Mouse (Mus musculus) kidney, postnatal 4 days (tissue): ENCODE measurements around the gene Arsa.

Experiments used
- DNase-seq, 2 experiments: peaks; one replicate each; pipeline ENCODE4 v3.0.0; 2021; ENCODE audit warnings: mixed read lengths in 2 of 2

Arsa gene

DNA sequence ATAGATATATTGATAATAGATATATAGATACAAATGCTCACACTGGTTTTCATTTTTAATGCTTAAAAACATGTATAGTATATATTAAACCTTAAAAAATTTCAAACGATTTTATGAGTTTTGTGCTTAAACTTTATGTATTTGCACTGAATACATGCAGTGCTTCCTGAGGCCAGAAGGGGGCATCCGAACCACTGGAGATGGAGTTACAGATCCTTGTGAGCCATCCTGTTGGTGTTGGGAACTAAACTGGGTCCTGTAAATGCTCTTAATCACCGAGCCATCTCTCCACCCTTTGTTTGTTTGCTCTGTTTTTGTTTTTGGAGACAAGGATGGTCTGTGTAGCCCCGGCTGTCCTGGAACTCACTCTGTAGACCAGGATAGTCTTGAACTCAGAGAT is 17.7 kb upstream of the Arsa start:
- no peak for DNase-seq

DNA sequence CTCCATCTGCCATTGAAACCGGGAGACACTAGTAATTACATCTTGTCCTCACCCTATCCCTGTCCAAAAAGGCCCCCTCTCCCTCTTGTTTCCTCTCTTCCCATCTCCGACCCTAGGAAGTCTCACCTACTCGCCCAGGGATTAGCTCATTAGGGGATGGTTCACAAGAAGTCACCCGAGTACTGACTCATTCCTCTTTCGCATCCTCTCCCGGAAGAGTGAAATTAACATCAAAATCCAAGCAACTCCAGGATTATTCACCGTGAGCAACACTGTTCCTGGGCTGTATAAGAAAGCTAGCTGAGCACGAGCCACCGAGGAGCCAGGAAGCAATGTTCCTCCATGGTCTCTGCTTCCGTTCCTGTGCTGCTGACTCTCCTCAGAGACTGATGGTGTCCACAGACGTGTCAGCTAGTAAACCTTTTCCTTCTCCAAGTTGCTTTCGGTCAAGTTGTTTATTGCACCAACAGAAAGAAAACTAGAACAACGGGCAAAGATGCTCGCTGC is 11.4 kb upstream of the Arsa start:
- no peak for DNase-seq

DNA sequence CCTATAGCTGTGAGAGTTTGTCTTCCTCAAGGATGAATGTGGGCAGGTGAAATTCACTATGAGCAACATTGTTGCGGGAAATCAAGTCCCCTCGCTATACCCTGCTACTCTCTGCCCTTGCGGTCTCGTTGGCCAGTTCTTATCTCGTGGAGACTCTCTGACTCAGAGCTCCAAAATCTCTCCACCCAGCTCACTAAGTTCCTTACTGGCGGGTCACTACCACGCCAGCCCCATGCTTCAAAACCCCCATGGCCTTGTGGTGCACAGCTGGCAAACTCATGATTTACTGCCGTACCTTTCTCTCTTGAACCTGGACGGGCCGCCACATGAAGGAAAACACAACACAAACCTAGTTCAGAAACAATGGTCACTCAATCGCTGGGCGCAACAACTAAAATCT is 11.0 kb upstream of the Arsa start:
- DNase-seq: no peak

DNA sequence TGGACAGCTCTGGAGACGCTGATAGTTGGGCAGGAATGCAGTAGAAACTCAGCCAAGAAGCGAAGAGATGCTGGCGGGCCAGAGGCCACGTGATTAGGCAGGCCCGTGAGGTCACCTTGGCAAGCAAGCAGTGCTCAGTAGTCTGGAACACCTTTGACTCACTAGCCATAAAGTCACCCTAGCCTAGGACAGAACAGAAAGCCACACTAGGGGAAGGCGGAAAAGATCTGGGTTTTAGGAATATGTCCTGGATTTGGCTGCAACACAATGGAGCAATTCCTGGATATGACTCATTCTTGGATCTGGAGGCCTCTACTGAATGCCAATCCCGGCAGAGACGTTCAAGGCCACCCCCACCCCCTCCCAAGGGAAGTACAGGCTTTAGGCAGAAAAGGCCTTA is 3.4 kb upstream of the Arsa start:
- peak in 1 of 2 experiments; percentile 48 for DNase-seq

DNA sequence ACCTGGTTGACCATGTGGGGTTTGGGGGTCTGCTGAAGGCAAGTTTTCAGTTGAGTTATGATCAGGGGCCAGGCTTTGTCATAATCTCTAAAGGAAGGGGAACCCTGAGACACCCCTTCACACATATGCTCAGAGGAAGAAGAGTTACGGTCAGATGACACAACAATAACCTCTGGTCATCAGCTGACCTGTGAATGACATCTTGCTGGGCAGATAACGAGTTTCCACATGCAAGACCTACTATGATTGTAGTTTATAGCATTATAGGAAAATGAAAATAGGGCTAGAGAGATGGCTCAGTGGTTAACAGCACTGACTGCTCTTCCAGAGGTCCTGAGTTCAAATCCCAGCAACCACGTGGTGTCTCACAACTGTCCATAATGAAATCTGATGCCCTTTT is 1.4 kb upstream of the Arsa start:
- DNase-seq: no peak

DNA sequence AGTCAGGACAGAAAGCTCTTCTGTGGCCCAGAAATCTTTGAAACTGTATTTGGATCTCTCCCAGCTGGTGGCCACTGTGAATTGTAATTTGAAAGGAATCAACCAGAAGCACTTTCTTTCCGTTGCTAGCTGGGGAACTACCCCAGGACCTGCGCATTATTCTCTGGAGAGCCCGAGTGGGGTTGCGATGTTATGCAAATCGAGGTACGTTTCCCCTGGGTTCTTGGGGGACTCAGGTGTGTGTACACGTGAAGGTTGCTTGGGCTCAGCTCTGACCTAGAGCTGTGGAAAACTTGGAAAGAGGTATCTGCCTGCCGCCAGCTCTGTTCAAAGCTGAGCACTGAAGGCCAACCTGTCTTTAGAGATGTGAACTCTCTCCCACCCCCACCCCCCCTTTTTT is 581 bp upstream of the Arsa start:
- DNase-seq: no peak

DNA sequence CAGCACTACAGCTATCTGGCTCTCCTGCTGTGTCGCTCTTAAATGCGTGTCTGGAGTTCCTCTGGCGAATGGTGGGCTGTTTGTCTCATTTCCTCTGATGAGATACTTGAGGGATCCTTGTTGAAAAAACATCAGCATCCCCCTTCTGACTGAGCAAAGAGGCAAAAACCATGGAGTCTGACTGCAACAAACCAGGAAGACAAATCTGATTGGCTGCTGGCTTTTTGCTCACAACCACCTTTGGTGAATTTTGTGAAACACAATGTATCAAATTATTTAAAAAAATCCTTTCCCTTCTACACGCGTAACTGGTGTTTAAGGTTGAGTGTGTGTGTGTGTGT is 780 bp downstream of the Arsa start:
- DNase-seq: no peak

DNA sequence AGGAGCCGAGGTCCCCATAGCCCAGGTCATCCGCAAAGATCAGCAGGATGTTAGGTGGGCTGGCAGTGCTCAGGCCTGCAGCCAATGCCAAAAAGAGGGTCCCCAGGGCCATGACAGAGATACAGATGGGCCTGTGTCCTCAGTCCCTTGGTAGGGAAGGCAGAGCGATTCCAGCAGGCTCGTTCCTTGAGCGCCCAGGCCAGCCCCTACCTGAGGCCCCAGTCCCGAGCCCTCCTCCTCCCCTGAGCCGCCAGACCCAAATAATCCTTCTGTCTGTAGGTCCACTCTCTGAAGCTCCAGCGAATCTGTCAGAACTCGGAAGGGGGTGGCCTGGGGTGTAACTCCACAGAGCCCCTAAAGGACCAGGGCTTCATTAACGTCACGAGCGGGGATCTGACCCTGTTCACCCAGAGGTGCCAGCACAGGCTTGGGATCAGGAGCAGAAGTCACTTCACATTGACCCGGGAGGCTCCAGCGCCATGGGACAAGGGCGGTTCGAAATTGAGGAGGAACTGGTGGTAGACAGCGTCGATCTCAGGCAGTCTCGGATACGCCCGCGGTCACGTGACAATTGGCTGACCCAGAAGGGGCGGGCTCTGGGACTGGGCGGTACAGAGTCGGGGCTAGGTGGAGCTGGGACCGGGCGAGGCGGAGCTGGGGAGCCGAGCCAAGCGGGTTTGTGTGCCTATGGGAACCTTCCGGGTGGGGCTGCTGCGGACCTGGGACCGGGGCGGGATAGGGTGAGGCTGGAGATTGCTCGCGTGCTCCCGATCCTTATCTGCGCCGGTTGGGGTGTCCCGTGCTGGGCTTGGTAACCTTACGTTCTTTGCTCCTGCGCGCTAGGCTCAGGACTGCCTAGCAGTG is 1.4 kb downstream of the Arsa start:
- DNase-seq: peak; percentile 92 to 96

DNA sequence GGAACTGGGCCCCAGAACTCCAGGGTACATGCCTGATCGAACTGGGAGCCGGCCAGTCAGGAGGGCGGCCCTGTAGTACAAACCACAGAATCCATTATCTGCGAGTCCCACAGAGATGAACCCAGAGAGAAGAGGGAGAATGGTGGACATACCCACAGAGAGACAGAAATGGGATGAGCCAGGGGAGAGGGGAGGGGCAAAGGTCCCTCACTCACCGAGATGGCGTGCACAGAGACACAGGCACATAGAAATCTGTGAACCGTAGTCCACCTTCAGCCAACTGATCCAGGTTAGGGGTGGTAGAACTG is 2.0 kb downstream of the Arsa start:
- DNase-seq: no peak

DNA sequence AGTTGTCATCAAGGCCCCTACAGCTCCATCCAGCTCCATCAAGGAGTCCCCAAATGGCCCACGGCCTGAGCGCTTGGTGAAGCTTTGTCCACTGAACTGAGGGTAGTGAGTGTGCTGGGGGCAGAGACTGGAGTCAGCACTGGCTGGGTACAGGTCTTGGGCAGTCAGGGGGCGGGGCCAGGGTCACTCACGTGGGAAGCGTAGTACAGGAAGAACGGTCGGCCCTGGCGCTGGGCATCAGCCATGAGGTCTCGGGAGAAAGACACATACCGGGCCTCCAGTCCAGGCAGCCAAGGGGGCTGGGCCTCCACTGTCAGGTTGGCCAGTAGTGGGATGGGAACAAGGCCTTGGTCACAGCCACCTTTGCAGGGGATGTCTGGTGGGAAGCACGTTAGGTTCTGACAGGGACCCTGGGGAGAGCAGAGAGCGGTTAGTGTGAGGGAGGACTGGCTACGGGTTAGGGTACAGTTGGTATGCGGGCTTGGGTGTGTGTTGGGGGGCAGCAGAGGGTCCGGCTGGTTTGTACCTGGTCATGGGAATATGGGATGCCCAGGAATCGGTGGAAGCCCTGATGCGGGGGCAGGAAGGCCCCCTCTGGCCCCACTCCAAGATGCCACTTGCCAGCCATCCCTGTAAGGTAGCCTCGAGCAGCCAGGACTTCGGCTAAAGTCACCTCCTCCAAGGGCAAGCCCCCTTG is 2.5 kb downstream of the Arsa start:
- DNase-seq: no peak

DNA sequence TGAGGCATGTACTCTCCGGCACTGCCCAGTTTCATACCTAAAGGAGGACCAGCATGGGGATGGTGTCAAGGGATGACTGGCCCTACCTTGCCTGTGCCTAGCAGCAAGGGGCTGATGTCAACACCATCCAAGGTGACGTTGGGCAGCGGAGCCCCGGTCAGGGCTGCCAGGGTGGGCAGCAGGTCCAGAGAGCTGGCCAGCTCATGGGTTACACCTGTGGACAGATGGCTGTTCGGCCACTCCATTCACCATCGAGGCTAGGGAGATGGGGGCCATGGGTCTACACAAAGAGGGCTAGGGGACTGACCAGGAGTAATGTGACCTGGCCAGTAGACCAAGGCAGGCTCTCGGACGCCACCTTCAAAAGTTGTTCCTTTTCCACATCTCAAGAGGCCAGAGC is 3.3 kb downstream of the Arsa start:
- DNase-seq: no peak

DNA sequence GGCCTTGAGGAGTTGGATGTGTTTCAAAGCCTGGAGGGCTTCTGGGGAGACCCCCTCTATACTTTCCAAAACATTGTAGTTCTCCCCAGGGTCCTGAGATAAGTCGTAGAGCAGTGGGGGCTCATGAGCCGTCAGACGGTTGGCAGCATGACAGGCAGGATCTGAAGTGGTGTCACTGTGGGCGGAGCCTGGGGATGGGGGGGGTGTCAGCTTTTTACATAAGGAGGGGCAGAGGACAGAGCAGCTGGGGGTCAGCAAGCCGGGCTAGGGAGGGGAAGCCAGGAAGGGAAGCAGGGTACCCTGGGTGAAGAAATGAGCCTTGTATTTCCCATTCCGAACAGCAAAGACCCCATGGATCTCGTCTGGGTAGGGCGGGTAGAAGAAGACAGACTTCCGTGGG is 3.9 kb downstream of the Arsa start:
- no peak for DNase-seq

DNA sequence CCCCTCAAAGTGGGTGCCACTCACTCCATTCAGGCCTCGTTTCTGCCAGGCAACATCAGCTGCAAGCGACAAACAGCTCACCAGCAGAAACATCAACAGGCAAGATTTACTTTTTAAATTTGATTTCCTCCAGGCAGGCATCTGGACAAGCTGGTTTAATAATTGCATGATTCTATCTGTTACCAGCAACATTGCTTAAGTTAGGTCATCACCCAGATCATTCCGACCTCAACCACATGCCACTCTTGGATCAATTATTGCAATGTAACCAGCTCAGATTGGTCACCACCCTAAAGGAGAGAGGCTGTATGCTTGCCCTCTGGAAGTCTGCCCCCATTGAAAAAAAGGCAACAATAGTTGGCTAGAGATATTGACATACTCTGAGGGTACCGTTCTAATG is 5.7 kb downstream of the Arsa start:
- DNase-seq: no peak

DNA sequence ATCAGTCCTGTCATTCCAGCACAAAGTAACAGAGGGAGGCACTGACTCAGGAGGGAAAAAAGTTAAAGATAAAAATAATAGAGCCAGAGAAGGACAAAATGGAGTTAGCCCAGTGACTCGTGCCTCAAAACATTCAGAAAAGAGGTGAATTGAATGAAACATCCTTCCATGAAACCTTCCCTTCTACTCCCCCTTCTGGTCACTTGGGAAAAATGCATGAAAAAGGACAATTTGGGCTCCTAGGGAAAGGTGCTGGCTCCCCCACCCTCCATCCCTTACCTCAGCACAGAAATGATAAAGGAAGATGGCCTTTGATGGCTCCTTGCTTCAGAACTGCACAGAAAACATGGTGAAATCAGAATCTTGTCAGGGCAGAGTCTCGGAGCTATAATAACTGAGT is 8.6 kb downstream of the Arsa start:
- no peak for DNase-seq

DNA sequence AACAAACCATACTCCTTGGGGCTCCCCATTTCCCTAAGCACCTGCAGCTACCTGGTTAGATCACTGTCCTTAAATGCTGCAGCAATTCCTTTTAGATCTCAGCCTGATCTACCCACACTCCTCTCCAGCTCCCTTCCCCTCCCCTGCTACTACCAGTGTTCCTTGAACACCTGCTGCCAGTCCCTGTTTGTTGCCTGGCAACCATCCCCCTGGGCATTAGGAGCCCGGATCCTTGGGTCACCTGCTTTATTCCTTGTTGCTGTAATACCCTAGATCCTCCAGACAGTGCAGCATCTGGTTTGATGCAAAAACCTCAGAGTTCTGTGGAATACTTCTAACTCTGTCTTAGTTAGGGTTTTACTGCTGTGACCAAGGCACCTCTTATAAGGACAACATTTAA is 12.2 kb downstream of the Arsa start:
- DNase-seq: no peak

DNA sequence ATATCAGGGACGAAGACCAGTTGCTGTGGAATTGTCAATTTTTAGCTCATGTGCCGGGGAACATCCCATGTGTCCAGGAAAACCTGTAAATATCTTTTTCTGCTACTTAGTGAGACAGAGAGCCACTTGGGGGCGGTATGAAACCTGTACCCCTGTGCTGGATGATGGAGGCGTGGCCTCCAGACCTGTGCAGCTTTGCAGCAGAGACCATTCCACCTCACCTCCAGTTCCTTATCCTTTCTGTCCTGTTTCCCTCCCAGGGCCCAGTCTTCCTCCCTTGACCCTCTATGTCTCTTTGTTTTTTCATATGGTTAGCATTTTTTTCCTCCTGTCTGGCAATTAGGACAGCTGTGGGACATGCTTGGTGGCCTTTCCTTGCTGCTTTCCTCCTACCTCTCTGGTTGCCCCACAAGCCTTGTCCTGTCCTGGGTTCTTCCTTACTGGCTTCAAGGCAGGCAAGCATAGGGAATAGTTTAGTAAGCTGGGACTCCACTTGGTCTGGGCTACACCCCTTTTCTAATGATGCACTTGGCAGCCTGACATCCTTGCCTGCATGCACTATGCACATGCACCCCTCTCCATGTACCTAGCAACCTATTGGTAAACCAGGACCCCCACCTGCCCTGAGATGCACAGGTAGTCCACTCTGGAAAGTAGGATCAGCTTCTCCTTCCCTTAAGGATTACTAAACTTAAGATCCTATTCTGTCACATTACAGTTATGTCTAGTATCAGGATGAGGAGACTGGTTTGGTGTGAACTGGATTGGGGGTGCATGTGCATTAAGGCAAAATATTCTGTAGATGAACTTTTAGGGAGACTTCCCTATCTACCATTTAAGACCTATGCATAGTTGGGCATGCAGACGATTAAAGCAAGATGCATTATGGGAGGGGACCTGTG is 13.6 kb downstream of the Arsa start:
- peak; percentile 37 to 50 for DNase-seq

DNA sequence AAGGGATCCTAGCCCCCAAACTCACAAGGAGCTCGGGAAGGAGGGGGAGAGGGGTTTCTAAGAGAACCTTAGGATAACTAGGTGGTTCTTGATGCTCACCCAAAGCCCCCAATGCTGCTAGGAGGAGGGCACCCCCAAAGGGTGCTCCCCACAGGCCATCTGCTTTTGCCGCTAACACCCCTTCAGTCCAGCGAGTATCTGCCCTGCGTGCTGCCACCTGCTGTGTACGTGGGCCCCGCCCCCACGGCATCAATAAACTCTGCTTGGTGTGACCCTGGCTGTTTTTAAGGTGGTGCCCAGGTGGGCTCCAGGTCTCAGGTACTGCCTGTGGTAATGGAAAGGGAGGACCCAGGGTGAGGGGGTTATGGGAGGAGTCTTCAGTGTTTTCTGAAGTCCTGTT is 15.0 kb downstream of the Arsa start:
- DNase-seq: no peak

DNA sequence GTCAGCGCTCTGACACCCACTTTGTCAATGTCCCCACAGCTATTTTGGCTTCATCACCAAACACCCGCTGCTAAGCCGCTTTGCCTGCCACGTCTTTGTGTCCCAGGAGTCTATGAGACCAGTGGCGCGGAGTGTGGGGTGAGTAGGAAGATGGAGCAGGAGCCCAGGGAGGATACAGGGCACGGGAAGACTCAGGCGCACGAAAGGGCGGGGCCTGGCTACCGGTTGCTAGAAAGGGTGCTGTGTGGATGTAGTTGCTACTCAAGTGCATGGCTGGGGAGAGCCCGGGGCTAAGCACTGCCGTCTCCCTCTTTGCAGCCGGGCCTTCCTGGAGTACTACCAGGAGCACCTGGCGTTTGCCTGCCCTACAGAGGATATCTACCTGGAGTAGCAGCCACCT is 15.9 kb downstream of the Arsa start:
- DNase-seq: no peak

DNA sequence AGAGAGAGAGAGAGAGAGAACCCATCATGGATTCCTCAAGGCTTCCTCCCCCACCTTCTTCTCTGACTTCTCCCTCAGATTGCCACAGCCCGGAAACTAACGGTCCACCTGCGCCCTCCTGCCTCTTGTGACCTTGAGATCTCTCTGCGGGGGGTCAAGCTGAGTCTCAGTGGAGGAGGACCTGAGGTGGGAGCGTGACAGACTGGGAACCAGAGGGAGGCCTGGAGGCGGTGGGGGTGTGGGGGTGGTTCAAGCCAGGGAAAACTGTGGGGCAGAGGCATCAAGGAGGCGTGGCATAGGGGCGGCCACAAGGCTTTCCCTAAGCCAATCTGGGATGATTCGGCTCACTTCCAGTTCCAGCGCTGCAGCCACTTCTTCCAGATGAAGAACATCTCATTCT is 16.9 kb downstream of the Arsa start:
- DNase-seq: no peak

DNA sequence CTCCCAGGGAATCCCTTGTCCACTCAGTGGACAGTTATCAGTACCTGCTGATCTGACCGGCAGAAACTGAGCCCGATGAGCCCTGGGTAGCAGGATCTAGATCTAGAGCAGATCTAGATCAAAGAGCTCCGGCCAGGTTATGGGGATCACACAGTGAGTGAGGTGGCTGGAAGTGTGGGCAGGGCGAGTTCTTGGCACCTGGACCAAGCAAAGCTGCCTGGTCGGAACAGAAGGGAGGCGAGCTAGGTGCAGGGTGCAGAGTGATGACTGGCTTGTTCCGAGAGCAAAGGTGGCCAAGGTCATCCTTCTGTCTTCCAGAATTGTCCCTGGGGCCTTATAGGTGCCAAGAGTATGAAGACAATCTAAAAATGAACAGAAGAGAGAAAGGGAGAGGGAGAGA is 17.4 kb downstream of the Arsa start:
- DNase-seq: no peak

DNA sequence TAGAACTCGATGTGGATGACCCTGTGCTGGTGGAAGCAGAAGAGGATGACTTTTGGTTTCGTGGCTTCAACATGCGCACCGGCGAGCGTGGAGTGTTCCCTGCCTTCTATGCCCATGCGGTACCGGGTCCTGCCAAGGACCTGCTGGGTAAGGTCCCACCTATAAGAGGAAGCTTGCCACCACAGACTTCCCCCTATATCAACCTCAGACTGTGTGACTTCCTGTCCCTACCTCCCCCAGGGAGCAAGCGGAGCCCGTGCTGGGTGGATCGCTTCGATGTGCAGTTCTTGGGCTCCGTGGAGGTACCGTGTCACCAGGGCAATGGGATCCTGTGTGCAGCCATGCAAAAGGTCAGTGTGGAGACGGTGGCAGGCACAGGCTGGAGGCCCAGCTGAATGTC is 18.3 kb downstream of the Arsa start:
- no peak for DNase-seq

DNA sequence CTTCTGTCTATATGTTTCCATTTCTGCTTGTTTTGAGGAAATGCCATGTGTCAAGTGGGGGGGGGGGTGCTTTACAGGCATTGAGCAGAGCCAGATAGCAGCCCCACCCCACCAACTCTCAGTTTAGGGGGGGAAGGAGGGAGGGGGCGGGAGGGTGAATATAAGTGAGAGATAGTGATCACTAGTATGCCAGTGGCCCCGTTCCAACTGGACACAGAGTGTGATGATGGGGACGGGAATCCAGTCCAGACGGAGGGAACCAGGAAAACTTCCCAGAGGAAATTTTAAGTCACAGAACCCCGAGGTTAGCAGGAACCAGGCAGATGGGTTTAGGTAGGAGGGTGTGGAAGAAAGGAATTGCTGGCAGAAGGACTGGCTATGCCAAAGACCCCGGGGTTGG is 21.6 kb downstream of the Arsa start:
- DNase-seq: no peak

DNA sequence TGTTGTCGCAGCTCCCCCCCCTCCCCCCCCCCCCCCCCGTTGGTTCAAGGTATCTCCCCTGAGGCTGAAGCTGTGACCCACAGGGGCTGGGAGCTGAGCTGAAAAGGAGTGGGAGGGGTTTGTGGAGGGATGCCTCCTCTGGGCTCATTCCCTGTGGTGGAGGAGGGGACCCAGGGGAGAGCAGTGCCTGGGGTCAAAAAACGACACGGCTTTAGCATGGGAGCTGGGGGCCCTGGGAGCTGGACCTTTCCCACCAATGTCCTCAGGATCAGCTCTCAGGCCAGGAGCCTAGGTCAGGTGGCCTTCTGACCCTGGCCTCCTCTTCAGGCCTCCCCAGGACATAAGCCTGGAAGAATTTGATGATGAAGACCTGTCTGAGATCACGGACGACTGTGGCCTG is 22.4 kb downstream of the Arsa start:
- DNase-seq: no peak
